Mouse (Mus musculus) gastrocnemius, postnatal 14 days (tissue): ENCODE measurements around the gene Wars. TPM values are rescaled to one million over a fixed set of nuclear protein-coding genes. Genes with fewer than 3 reads are reported as not detected.
A peak's percentile ranks its signal among the peaks of the same experiment; 100 is the strongest.

Experiments used
- DNase-seq: peaks from one replicate; pipeline ENCODE4 v3.0.0; 2021; ENCODE audit warnings: mixed read lengths
- intact Hi-C: fragments of 180-260 bp; cut with DNase I; formaldehyde crosslinking; loops from one replicate; pipeline ENCODE4 v1.15.1; 2025; ENCODE audit warnings: low total_unique reads
- long read RNA-seq, 2 experiments: library from polyadenylated mRNA; stranded (forward); transcript quantifications; one replicate each; pipeline ENCODE4 v2.0.0; 2021
- total RNA-seq, 2 experiments: library from RNA; stranded (reverse); gene quantifications; 2 replicates each; pipeline ENCODE4 v1.2.3; 2021

Wars gene
- total RNA-seq, result 10 to 100 TPM; 22.5 to 25.9 TPM
- long read RNA-seq, experiment 1, transcript Wars-201 (10 exons, 2,831 nt), result major isoform, 51 of 61 reads
- long read RNA-seq, experiment 1, partial matches to known transcripts, result 2 of 61 reads
- long read RNA-seq, experiment 1, other reads (novel, unspliced or antisense), result 5 of 61 reads
- long read RNA-seq, experiment 2, transcript Wars-201 (10 exons, 2,831 nt), result major isoform, 64 of 70 reads
- long read RNA-seq, experiment 2, partial matches to known transcripts, result 3 of 70 reads
- long read RNA-seq, experiment 2, other reads (novel, unspliced or antisense), result 3 of 70 reads

GRCm38 (mm10) chr12:108893715-108894431, at the start of gene Wars:
TSS of gene Wars (minus strand) at chr12:108894174.
- DNase-seq, result peak; percentile 96
- intact Hi-C loops, result loop anchor here (5.0 kb wide), 2 partner anchors 82 to 102 kb away; partner anchors contain the start of gene Yy1

GRCm38 (mm10) chr12:108942203-108942923, 48.4 kb upstream of the Wars start:
- DNase-seq, result no peak
- intact Hi-C loops, result no loop called here

- intact Hi-C loops, result no loop called here
- no peak for DNase-seq
Observed at GRCm38 (mm10) chr12:108941282-108941681, 47.3 kb upstream of the Wars start.

- intact Hi-C loops, result no loop called here
- no peak for DNase-seq
Observed at GRCm38 (mm10) chr12:108940255-108940654, 46.3 kb upstream of the Wars start.

GRCm38 (mm10) chr12:108939317-108939716, 45.3 kb upstream of the Wars start:
- intact Hi-C loops, result no loop called here
- no peak for DNase-seq

- DNase-seq, result no peak
- intact Hi-C loops, result no loop called here
Observed at GRCm38 (mm10) chr12:108938844-108939243, 44.9 kb upstream of the Wars start.

GRCm38 (mm10) chr12:108937506-108937905, 43.5 kb upstream of the Wars start:
- intact Hi-C loops, result no loop called here
- no peak for DNase-seq

- intact Hi-C loops, result no loop called here
- DNase-seq, result no peak
Observed at GRCm38 (mm10) chr12:108936834-108937233, 42.9 kb upstream of the Wars start.

- intact Hi-C loops, result no loop called here
Observed at GRCm38 (mm10) chr12:108934231-108934630, 40.3 kb upstream of the Wars start.

GRCm38 (mm10) chr12:108932113-108932512, 38.1 kb upstream of the Wars start:
- no peak for DNase-seq
- intact Hi-C loops, result no loop called here

More at GRCm38 (mm10) chr12:108934231-108934630, 40.3 kb upstream of the Wars start:
- DNase-seq, result no peak

- DNase-seq, result no peak
- intact Hi-C loops, result no loop called here
Observed at GRCm38 (mm10) chr12:108931341-108932053, 37.5 kb upstream of the Wars start.

- DNase-seq, result no peak
- intact Hi-C loops, result no loop called here
Observed at GRCm38 (mm10) chr12:108929475-108929874, 35.5 kb upstream of the Wars start.

GRCm38 (mm10) chr12:108928249-108928648, 34.3 kb upstream of the Wars start:
- no peak for DNase-seq
- intact Hi-C loops, result no loop called here

GRCm38 (mm10) chr12:108926606-108927111, 32.7 kb upstream of the Wars start:
- intact Hi-C loops, result no loop called here
- no peak for DNase-seq

- intact Hi-C loops, result no loop called here
- DNase-seq, result no peak
Observed at GRCm38 (mm10) chr12:108918753-108919152, 24.8 kb upstream of the Wars start.

- intact Hi-C loops, result no loop called here
- DNase-seq, result no peak
Observed at GRCm38 (mm10) chr12:108917509-108917908, 23.5 kb upstream of the Wars start.

GRCm38 (mm10) chr12:108916447-108917042, 22.6 kb upstream of the Wars start:
- peak; percentile 40 for DNase-seq

GRCm38 (mm10) chr12:108915893-108916292, 21.9 kb upstream of the Wars start:
- no peak for DNase-seq
- intact Hi-C loops, result no loop called here

More at GRCm38 (mm10) chr12:108916447-108917042, 22.6 kb upstream of the Wars start:
- intact Hi-C loops, result no loop called here

- no peak for DNase-seq
- intact Hi-C loops, result no loop called here
Observed at GRCm38 (mm10) chr12:108914709-108915340, 20.9 kb upstream of the Wars start.
